Mouse (Mus musculus) small intestine, adult 2 months (tissue): ENCODE measurements at regions not wholly inside any gene's neighbourhood (a gene's known extent, or its start where the extent isn't known, plus 50 kb on each side); places are given as distances from the start of the nearest gene placed in this dataset.

Experiments
- CTCF ChIP-seq: fragments of 200-500 bp; IDR thresholded peaks from 2 replicates; pipeline ENCODE4 v1.5.1; 2012; ENCODE audit warnings: low read depth, mild to moderate bottlenecking, control low read depth, inconsistent platforms, low read length, moderate library complexity, mixed read lengths; ENCODE audit not compliant: insufficient replicate concordance, insufficient read length; ENCODE audit errors: extremely low read depth
- POLR2A ChIP-seq: fragments of 200-500 bp; IDR thresholded peaks from 2 replicates; pipeline ENCODE4 v1.6.1; 2012; ENCODE audit warnings: low read depth, mild to moderate bottlenecking, control low read depth, inconsistent platforms, low read length, moderate library complexity

GRCm38 (mm10) chr5:133656837-133657236, 442.7 kb upstream of the Castor2 start:
- TF ChIP-seq CTCF (no peak), POLR2A (no peak)
